Mouse (Mus musculus) B cell, adult (primary cell): ENCODE results near the gene Tacc3. TPM values are rescaled to one million over a fixed set of nuclear protein-coding genes. Genes with fewer than 3 reads are reported as not detected.

Experiments used
- total RNA-seq: library from RNA; stranded (reverse); gene quantifications from 4 replicates; pipeline ENCODE4 v1.2.4, GENCODE M21; 2023; ENCODE audit not compliant: inconsistent age

Tacc3 gene
- total RNA-seq, result 15.1 to 18.2 TPM (median 16.0 TPM) in 4 replicates

DNA sequence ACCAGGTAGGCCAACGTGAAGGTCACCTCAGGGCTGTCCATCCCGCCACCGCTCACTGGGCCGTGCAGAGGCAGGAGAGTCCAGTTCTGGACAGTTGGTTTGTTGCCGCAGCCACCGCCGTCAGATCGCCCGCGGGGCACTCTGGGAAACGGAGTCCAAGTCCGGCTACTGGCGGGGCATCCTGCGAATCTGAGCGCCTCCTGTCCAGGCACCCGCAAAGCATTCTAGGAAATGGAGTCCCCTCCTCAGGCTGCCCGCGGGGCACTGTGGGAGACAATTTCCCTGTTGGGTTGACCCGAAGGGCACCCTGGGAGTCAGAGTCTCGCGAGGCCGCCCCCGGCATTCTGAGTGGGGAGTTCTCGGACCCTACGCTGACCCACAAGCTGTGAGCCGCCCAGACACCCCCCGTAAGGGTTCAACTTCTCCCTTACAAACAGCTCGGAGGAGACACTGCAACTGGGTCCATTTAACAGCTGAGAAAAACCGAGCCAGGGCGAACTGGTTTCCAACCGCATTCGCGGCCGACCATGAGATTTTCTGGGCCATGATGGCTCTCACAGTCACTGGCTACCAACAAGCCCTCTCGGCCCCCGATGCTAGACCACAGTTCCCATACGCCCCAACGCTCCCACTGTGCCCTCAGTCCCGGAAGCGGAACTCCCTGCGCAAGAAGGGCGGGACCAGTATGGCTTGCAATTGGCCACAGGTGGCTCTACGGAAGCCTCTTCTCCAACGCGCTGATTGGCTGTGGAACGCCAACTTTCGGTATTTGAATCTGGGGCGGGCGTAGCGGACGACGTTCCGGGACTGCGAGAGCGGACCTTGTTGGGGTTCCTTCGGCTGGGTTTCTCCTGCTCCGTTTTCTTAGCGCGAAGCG, at the start of gene Tacc3, which contains the start of gene Tmem129:
Gene Tacc3 (plus strand): TSS at position 342 of the 877 bp plus-strand sequence.
Gene Tmem129 (minus strand): TSS at position 630 of the 877 bp plus-strand sequence.

DNA sequence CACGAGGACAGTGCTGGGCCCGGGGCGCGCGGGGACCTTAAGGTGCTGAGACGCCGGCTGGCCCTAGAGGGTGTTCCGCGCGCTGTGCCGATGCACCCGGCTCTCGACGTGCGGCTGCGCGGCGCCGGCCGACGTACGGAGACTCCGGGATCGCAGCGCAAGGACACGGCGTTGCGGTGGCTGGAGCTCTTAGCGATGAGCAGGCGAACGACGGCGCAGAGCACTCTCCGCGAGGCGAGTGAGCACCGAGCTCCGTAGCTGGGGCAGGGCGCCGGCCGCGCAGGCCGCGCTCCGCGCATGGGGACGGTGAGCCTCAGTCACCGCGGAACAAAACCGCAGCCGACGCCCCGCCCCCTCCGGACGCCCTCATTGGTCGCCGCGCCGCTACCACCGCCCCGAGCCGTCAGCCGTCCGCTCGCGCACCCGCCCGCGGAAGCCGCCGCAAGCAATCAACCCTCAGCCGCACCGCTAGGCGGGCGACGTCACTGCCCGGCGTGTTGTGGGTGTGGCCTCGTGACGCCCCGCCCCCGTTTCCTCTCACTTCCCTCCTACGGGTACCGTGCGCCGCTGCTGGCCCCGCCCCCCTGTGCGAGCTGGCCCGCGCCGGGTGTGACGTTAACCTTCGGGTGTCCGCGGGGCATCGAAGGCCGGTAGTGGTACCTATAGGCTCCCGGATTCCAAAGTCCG, 28.5 kb upstream of the Tacc3 start, which contains the start of the genes Fam53a and Gm9903:
Gene Fam53a (minus strand): TSS at position 335 of the 687 bp plus-strand sequence.
Gene Gm9903 (plus strand): TSS at position 625 of the 687 bp plus-strand sequence.

DNA sequence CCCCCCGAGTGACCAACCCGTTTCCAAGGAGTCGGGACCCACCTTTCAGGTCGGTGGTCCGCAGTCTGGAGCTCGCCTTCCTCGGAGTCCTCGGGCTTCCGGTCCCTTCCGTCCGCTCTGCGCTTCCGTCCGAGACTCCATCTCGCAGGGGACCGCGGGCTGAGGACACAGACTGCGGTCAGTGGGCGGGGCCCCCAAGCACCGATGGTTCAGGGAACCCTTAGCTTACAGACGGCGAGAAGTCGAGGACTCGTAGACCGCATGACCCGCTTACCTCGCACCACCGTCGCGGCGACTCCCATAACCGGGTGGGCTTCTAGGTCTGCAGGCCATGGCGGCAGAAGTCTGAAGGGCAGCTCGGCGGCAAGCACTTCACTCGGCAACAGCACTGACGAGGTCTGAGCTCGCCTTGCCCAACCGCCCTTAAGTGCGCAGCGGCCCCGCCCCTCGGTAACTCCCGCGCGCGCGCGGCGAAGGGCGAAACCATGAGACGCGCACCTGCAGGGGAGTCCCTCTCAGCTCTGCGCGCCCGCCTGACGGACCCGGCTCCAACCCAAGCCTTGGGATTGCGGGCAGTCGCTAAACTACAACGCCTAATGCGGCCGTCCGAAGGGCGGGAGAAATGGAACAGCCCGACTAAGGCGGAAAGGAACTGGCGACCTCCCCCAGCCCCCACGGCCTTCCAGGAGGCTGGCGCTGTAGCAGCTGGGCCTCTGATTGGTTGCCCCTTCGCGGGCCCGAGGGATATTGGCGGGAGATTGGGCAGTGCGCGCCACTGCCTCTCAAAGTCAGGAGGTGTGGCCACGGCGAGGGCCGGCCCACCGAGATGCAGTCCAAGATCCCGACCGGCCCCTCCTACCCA, 5.8 kb upstream of the Tacc3 start, which contains the start of gene Slbp:
Gene Slbp (minus strand): TSS at position 654 of the 862 bp plus-strand sequence.

DNA sequence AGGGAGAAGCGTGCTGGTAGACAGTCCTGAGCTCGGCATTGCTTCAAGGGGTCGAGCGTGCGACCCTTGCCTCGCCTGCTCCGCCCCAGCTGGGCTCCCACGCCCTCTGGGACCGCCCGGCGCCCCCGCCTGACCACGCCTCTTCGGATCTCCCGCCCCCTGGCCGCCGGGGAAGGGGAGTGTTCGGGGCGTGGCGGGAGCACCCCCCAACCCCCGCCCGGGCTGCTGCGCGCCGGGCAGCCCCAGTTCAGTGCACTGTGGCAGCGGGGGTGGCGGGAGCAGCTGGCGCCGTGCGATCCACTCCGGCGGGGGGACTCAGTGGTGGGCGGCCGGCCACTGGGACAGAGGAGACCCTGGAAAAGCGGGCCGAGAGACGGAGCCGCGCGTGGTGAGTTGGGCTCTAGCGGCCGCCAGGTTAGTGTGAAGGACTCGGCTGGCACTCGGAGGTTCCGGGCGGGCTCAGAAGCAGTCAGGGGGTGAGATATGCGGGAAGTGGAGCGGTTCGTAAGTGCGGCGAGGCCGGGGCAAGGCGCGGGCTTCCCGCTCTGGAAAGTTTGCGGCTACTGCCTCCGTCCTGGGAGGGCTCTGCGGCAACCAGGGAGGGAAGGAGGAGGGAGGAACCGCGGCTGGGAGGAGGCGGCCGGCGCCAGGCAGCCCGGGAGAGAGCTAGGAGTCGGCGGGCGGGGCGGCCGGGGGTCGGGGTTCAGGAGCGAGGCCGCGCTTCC, 63.8 kb downstream of the Tacc3 start, which contains the start of gene Fgfr3:
Gene Fgfr3 (plus strand): TSS at position 134 of the 725 bp plus-strand sequence.

Other genes with a start within 250 kb of the Tacc3 start
- gene Nkx1-1, start 224.2 kb upstream of the Tacc3 start, total RNA-seq, result not detected in 4 replicates
- gene Fam53a, start 28.5 kb upstream of the Tacc3 start, total RNA-seq, result 29.1 to 34.4 TPM (median 31.2 TPM) in 4 replicates
- gene Gm9903, start 28.2 kb upstream of the Tacc3 start, total RNA-seq, result 0.87 to 1.6 TPM (median 1.1 TPM) in 4 replicates
- gene Slbp, start 5.6 kb upstream of the Tacc3 start, total RNA-seq, result 88.1 to 101 TPM (median 97.8 TPM) in 4 replicates
- gene Tmem129, start 288 bp downstream of the Tacc3 start, total RNA-seq, result 10.1 to 10.9 TPM (median 10.8 TPM) in 4 replicates
- gene Fgfr3, start 63.5 kb downstream of the Tacc3 start, total RNA-seq, result 0.74 TPM in 1 of 4 replicates, not detected in the others
- 69.9 to 78.2 TPM (median 75.2 TPM) in 4 replicates for gene Letm1, start 124.7 kb downstream of the Tacc3 start, total RNA-seq
- 35.1 to 40.4 TPM (median 37.3 TPM) in 4 replicates for gene Nsd2, start 162.6 kb downstream of the Tacc3 start, total RNA-seq